Mouse (Mus musculus) hindbrain, embryonic 11.5 days (tissue): ENCODE measurements around the gene Rrm1. TPM values are rescaled to one million over a fixed set of nuclear protein-coding genes. Genes with fewer than 3 reads are reported as not detected.
"Not testable (repeated sequence)": the region's sequence is repeated elsewhere in the genome, so short reads cannot be mapped to it uniquely, and the experiment has no call there.

Experiments used
- ATAC-seq: fragments of 200-750 bp; cut with Nextera tagmentation; 2 replicates; pipeline ENCODE4 v1.8.0; 2017; ENCODE audit warnings: mild to moderate bottlenecking, moderate TSS enrichment, moderate library complexity; ENCODE audit not compliant: low FRiP score
- DNase-seq: peaks from one replicate; pipeline ENCODE4 v3.0.0-alpha.2; 2015; ENCODE audit warnings: low spot score
- H3K27ac ChIP-seq: fragments of 300-500 bp; sonication (generic); 2 replicates; pipeline ENCODE4 v1.5.1; 2014; ENCODE audit warnings: mild to moderate bottlenecking, low read depth, low read length
- H3K27me3 ChIP-seq: fragments of 300-500 bp; sonication (generic); 2 replicates; pipeline ENCODE4 v1.6.1; 2014; ENCODE audit warnings: mild to moderate bottlenecking, low read length, moderate library complexity, mixed read lengths; ENCODE audit not compliant: control insufficient read depth, insufficient read depth
- H3K36me3 ChIP-seq: fragments of 300-500 bp; sonication (generic); 2 replicates; pipeline ENCODE4 v1.6.1; 2014; ENCODE audit warnings: mild to moderate bottlenecking, low read length, moderate library complexity, mixed read lengths; ENCODE audit not compliant: control insufficient read depth, insufficient read depth
- H3K4me1 ChIP-seq: fragments of 300-500 bp; sonication (generic); replicated peaks from 2 replicates; pipeline ENCODE4 v1.6.1; 2014; ENCODE audit warnings: low read length, mixed read lengths; ENCODE audit not compliant: control insufficient read depth, insufficient read depth
- H3K4me2 ChIP-seq: fragments of 300-500 bp; sonication (generic); replicated peaks from 2 replicates; pipeline ENCODE4 v1.6.1; 2014; ENCODE audit warnings: mild to moderate bottlenecking, low read depth, low read length
- H3K4me3 ChIP-seq: fragments of 300-500 bp; sonication (generic); 2 replicates; pipeline ENCODE4 v1.5.1; 2014; ENCODE audit warnings: low read depth, low read length
- H3K9ac ChIP-seq: fragments of 300-500 bp; sonication (generic); 2 replicates; pipeline ENCODE4 v1.6.1; 2014; ENCODE audit warnings: low read depth, low read length
- H3K9me3 ChIP-seq: fragments of 300-500 bp; sonication (generic); 2 replicates; pipeline ENCODE4 v1.6.1; 2016; ENCODE audit warnings: low read length; ENCODE audit not compliant: control insufficient read depth
- WGBS: fragments of 180-500 bp; shearing (Covaris S2); extraction: QIAGEN DNeasy Blood & Tissue Kit; methylation state at CpG from one replicate; pipeline ENCODE4 v1.1.7; 2014; 5-methylcytosine and 5-hydroxymethylcytosine counted together
- polyA plus RNA-seq: library from polyadenylated mRNA; unstranded; fragments of >200 nt; fragmentation: Nextera tagmentation; extraction: Ambion mirVana; gene quantifications from 2 replicates; pipeline ENCODE4 v1.2.1, GENCODE M21; 2014

Gene Rrm1
- 189 and 213 TPM in 2 replicates for polyA plus RNA-seq

GRCm38 (mm10) chr7:102441657-102442391 is at the start of gene Rrm1:
TSS of gene Rrm1 (plus strand) at chr7:102441695.
- 0 out of 2 replicates have a peak, but pooled peaks cover 4% of the 10 kb centered on the region for H3K36me3 ChIP-seq
- no peaks in the 10 kb centered on the region for H3K27me3 ChIP-seq
- DNase-seq = peak; percentile 96
- no peaks in the 10 kb centered on the region for H3K9me3 ChIP-seq
- peak within 1 kb of the TSS; percentile 63 for H3K4me2 ChIP-seq
- H3K4me3 ChIP-seq = peak within 1 kb of the TSS; percentile 76
- peaks cover 4% of the 10 kb centered on the region; the same call in 1 of the 2 replicates for H3K4me1 ChIP-seq
- ATAC-seq = peak; percentile 98
- H3K27ac ChIP-seq = peak within 1 kb of the TSS; percentile 76
- WGBS = under 1% methylated on average over 56 of the region's 56 CpGs
- peak within 1 kb of the TSS; percentile 73 for H3K9ac ChIP-seq

- no peaks in the 10 kb centered on the region for H3K27me3 ChIP-seq
- H3K4me3 ChIP-seq = no peak overlapping the region
- no peaks in the 10 kb centered on the region for H3K9me3 ChIP-seq
- no peak overlapping the region for H3K9ac ChIP-seq
- no peak overlapping the region for H3K4me2 ChIP-seq
- H3K27ac ChIP-seq = no peak overlapping the region
- no peaks in the 10 kb centered on the region for H3K36me3 ChIP-seq
- DNase-seq = no peak
- 98% methylated on average over 2 of the region's 2 CpGs for WGBS
- H3K4me1 ChIP-seq = no peaks in the 10 kb centered on the region
- ATAC-seq = no peak
Measured at GRCm38 (mm10) chr7:102393898-102394297, 47.6 kb upstream of the Rrm1 start.

- Histone ChIP-seq H3K27me3 (no peaks in the 10 kb centered on the region), H3K27ac (no peak overlapping the region), H3K4me3 (no peak overlapping the region), H3K9ac (no peak overlapping the region), H3K9me3 (no peaks in the 10 kb centered on the region), H3K4me1 (no peaks in the 10 kb centered on the region), H3K36me3 (no peaks in the 10 kb centered on the region), H3K4me2 (no peak overlapping the region)
- 84% methylated on average over 7 of the region's 7 CpGs for WGBS
- DNase-seq (no peak), ATAC-seq (no peak)
Measured at GRCm38 (mm10) chr7:102395894-102396293, 45.6 kb upstream of the Rrm1 start.

GRCm38 (mm10) chr7:102396331-102396730 is 45.2 kb upstream of the Rrm1 start:
- Histone ChIP-seq H3K9me3 (no peaks in the 10 kb centered on the region), H3K4me1 (no peaks in the 10 kb centered on the region)
- WGBS = 94% methylated on average over 3 of the region's 3 CpGs

GRCm38 (mm10) chr7:102399180-102399731 is 42.2 kb upstream of the Rrm1 start:
- DNase-seq = no peak
- ATAC-seq = no peak
- H3K36me3 ChIP-seq = no peaks in the 10 kb centered on the region
- H3K27me3 ChIP-seq = no peaks in the 10 kb centered on the region
- no peak overlapping the region for H3K27ac ChIP-seq
- H3K9me3 ChIP-seq = no peaks in the 10 kb centered on the region
- no peak overlapping the region for H3K4me3 ChIP-seq
- WGBS = 51% methylated on average over 3 of the region's 3 CpGs
- H3K4me1 ChIP-seq = no peaks in the 10 kb centered on the region
- no peak overlapping the region for H3K9ac ChIP-seq
- no peak overlapping the region for H3K4me2 ChIP-seq

More at GRCm38 (mm10) chr7:102396331-102396730, 45.2 kb upstream of the Rrm1 start:
- Histone ChIP-seq H3K4me3 (no peak overlapping the region), H3K27ac (no peak overlapping the region), H3K9ac (no peak overlapping the region), H3K27me3 (no peaks in the 10 kb centered on the region), H3K4me2 (no peak overlapping the region), H3K36me3 (no peaks in the 10 kb centered on the region)
- DNase-seq = no peak
- ATAC-seq = no peak

GRCm38 (mm10) chr7:102404118-102404517 is 37.4 kb upstream of the Rrm1 start:
- no peak overlapping the region for H3K9ac ChIP-seq
- ATAC-seq (no peak), DNase-seq (no peak)
- no peaks in the 10 kb centered on the region for H3K9me3 ChIP-seq
- no peak overlapping the region for H3K4me3 ChIP-seq
- H3K4me1 ChIP-seq = no peaks in the 10 kb centered on the region
- no peak overlapping the region for H3K27ac ChIP-seq
- H3K27me3 ChIP-seq = no peaks in the 10 kb centered on the region
- no peak overlapping the region for H3K4me2 ChIP-seq
- 88% methylated on average over 2 of the region's 2 CpGs for whole genome bisulfite sequencing
- no peaks in the 10 kb centered on the region for H3K36me3 ChIP-seq

- Histone ChIP-seq H3K4me2 (no peak overlapping the region), H3K9me3 (no peaks in the 10 kb centered on the region), H3K27me3 (no peaks in the 10 kb centered on the region), H3K36me3 (no peaks in the 10 kb centered on the region), H3K4me3 (no peak overlapping the region), H3K9ac (no peak overlapping the region), H3K27ac (no peak overlapping the region), H3K4me1 (no peaks in the 10 kb centered on the region)
- no peak for ATAC-seq
- DNase-seq = no peak
Measured at GRCm38 (mm10) chr7:102407440-102407839, 34.1 kb upstream of the Rrm1 start.

- H3K4me2 ChIP-seq, H3K4me1 ChIP-seq, H3K27ac ChIP-seq, DNase-seq, H3K36me3 ChIP-seq, ATAC-seq, H3K9ac ChIP-seq, H3K27me3 ChIP-seq, H3K4me3 ChIP-seq, H3K9me3 ChIP-seq: not testable (repeated sequence)
- WGBS = 90% methylated on average over 9 of the region's 9 CpGs
Measured at GRCm38 (mm10) chr7:102415272-102415671, 26.2 kb upstream of the Rrm1 start.

- Histone ChIP-seq H3K27me3 (no peaks in the 10 kb centered on the region), H3K27ac (no peak overlapping the region), H3K4me1 (no peaks in the 10 kb centered on the region), H3K9ac (no peak overlapping the region), H3K4me3 (no peak overlapping the region), H3K4me2 (no peak overlapping the region), H3K36me3 (no peaks in the 10 kb centered on the region), H3K9me3 (no peaks in the 10 kb centered on the region)
- DNase-seq (no peak), ATAC-seq (no peak)
- WGBS = 40% methylated on average over 6 of the region's 6 CpGs
Measured at GRCm38 (mm10) chr7:102415841-102416240, 25.7 kb upstream of the Rrm1 start.
